Mouse (Mus musculus): ENCODE measurements around the gene Aunip.
"Not testable (repeated sequence)": the region's sequence is repeated elsewhere in the genome, so short reads cannot be mapped to it uniquely, and the experiment has no call there.

The Aunip gene

GRCm38 (mm10) chr4:134485151-134485900 is 25.5 kb upstream of the Aunip start:
- no peak for DNase-seq (ENCODE audit: extremely low read depth, low read depth)

- DNase-seq (ENCODE audit: extremely low read depth, low read depth) = no peak
Measured at GRCm38 (mm10) chr4:134488211-134488610, 22.6 kb upstream of the Aunip start.

GRCm38 (mm10) chr4:134489986-134490665 is 20.7 kb upstream of the Aunip start:
- DNase-seq (ENCODE audit: extremely low read depth, low read depth) = no peak

GRCm38 (mm10) chr4:134491716-134492115 is 19.1 kb upstream of the Aunip start:
- no peak for DNase-seq (ENCODE audit: extremely low read depth, low read depth)

GRCm38 (mm10) chr4:134494161-134494560 is 16.6 kb upstream of the Aunip start:
- not testable (repeated sequence) for DNase-seq (ENCODE audit: extremely low read depth, low read depth)

GRCm38 (mm10) chr4:134494780-134495545 is 15.8 kb upstream of the Aunip start:
- DNase-seq (ENCODE audit: extremely low read depth, low read depth) = peak; percentile 62

- DNase-seq (ENCODE audit: extremely low read depth, low read depth) = no peak
Measured at GRCm38 (mm10) chr4:134495546-134495923, 15.3 kb upstream of the Aunip start.

- peak; percentile 78 for DNase-seq (ENCODE audit: extremely low read depth, low read depth)
Measured at GRCm38 (mm10) chr4:134496595-134497210, 14.1 kb upstream of the Aunip start, which contains the start of gene Paqr7. Gene Paqr7, plus strand, starts transcription at chr4:134496697.

GRCm38 (mm10) chr4:134497223-134497622 is 13.6 kb upstream of the Aunip start:
- DNase-seq (ENCODE audit: extremely low read depth, low read depth) = no peak

- DNase-seq (ENCODE audit: extremely low read depth, low read depth) = peak; percentile 15
Measured at GRCm38 (mm10) chr4:134497986-134498731, 12.6 kb upstream of the Aunip start.

GRCm38 (mm10) chr4:134498983-134499382 is 11.8 kb upstream of the Aunip start:
- DNase-seq (ENCODE audit: extremely low read depth, low read depth) = not testable (repeated sequence)

- DNase-seq (ENCODE audit: extremely low read depth, low read depth) = no peak
Measured at GRCm38 (mm10) chr4:134501095-134501494, 9.7 kb upstream of the Aunip start.

GRCm38 (mm10) chr4:134503686-134504357 is 7.0 kb upstream of the Aunip start:
- DNase-seq (ENCODE audit: extremely low read depth, low read depth) = no peak

GRCm38 (mm10) chr4:134505303-134505789 is 5.5 kb upstream of the Aunip start:
- no peak for DNase-seq (ENCODE audit: extremely low read depth, low read depth)

GRCm38 (mm10) chr4:134505966-134506594 is 4.7 kb upstream of the Aunip start:
- DNase-seq (ENCODE audit: extremely low read depth, low read depth) = peak; percentile 96

GRCm38 (mm10) chr4:134506713-134507112 is 4.1 kb upstream of the Aunip start:
- DNase-seq (ENCODE audit: extremely low read depth, low read depth) = no peak

- no peak for DNase-seq (ENCODE audit: extremely low read depth, low read depth)
Measured at GRCm38 (mm10) chr4:134510396-134510795, 403 bp upstream of the Aunip start.

- no peak for DNase-seq (ENCODE audit: extremely low read depth, low read depth)
Measured at GRCm38 (mm10) chr4:134511730-134512129, 931 bp downstream of the Aunip start.

- DNase-seq (ENCODE audit: extremely low read depth, low read depth) = no peak
Measured at GRCm38 (mm10) chr4:134512798-134513197, 2.0 kb downstream of the Aunip start.
